Mouse (Mus musculus) CD4-positive helper T cell, adult 2 months (primary cell): ENCODE measurements around the gene 4933427I04Rik.

Experiments
- DNase-seq: peaks from one replicate; pipeline ENCODE4 v3.0.0-alpha.2; 2012; ENCODE audit warnings: low read depth, missing footprints, low spot score

4933427I04Rik gene

GRCm38 (mm10) chr4:123859379-123859778, at the start of gene 4933427I04Rik:
4933427I04Rik (plus strand) TSS chr4:123859679.
- no peak for DNase-seq

DNA sequence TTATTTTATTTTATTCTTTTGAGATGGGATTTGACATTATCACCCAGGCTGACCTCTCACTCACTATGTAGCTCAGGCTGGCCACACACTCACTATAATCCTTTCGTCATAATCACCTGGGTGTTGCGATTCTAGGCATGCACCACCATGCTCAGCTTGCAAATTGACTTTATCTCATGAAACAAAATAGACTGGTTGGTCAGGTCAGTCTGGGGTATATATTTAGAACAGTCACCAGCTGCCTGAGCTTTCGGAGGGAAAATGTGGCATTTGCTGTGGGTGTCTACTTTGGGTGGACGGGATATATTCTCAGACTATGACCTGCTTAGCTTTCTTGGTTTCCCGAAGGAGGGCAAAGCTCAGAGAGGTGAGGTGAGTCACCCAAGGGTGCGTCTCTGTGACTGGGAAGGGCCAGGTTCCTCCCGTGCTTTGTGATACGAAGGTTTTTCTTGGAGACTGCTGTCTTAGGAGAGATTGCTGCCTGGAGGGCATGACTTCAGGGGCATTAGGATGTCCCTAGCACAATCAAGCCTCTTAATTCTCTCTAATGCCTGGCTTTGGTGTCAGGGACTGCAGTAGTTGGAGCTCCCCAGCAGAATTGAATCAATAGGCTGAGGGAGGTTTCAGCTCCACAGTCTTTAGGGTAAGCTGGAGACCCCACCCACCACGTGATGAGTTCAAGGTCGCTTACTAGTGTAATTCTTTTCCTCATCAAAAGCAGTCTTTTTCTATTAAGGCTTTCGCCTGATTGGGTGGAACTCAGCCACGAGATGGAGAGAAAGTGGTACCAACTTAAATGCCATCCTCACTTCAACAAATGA, 48.8 kb upstream of the 4933427I04Rik start:
- no peak for DNase-seq

GRCm38 (mm10) chr4:123812525-123812924, 47.0 kb upstream of the 4933427I04Rik start:
- DNase-seq: no peak

DNA sequence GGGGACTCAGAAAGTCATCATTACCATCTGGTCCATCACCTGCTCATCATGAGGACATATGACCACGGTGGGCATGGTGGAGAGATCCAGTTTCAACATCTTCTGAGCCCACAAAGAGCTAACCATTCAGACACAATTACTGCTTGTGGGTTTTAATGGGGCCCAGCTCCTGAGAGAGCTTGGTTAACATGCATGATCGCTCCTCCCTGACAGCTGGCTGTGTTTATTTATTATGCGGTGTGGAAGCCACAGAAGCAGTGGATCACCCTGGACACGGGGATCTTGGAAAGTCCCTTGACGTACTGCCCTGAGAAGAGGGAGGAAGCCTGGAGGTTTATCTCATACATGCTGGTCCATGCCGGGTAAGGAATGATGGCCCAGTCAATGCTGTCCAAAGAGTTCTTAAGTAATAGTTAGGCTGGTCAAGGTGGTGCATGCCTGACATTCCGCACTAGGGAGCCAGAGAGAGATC, 45.4 kb upstream of the 4933427I04Rik start:
- no peak for DNase-seq

- no peak for DNase-seq
Measured at GRCm38 (mm10) chr4:123819093-123819610, 40.3 kb upstream of the 4933427I04Rik start.

GRCm38 (mm10) chr4:123842126-123842525, 17.4 kb upstream of the 4933427I04Rik start:
- DNase-seq: no peak

DNA sequence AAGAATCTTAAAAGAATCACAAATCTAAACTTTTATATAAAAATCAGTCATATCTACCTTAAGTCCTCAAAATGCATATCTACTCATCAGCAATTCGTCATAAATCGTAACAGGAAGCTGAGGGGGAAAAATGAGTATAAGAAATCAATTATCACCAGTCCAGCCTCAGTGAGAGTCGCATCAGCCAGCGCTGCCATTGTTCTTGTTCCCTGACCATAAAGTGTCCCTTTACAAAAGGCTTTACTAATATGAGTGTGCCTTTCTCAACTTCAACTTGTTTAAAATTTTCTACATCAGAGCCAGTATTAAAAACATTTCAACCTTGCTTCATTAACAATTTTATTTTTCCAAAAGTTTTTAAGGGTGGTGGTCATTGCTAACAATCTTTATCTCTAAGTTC, 2.6 kb upstream of the 4933427I04Rik start:
- no peak for DNase-seq

DNA sequence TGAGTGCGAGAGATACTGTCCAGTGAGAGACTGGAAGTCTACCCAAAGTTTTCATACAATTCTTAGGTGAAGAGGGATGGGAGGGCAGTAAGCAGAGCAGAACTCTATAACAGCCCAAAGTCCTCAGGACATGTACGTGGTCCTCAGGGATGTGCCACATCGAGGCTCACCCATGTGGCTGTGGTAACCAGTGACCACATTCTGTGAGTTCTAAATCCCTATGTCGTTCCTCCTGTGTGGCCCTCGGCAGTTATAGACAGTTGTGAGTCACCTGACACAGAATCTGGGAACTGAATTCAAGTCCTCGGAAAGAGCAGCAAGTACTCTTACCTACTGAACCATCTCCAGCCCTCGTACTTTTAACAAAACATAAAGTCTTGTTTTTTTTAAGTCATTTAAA, 1.4 kb upstream of the 4933427I04Rik start:
- DNase-seq: no peak

DNA sequence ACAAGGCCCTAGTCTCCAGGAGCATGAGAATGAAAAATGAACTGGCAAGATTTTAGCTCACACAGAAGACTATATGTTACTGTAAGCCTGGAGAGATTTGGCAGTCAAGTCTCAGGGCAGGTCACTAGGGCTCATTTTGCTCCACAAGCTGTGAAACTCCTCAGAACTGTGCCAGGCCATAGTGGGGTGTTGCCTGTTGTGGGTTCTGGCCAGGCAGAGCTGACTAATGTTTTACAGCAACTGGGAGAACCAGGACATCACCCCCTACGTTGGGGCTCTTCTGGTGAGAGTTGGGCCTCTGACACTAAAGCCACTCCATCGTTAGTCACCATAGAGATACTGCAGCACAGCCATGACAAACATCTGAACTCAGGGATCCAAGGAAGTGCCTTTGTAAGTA, 324 bp downstream of the 4933427I04Rik start:
- no peak for DNase-seq

- no peak for DNase-seq
Measured at GRCm38 (mm10) chr4:123860621-123861020, 1.1 kb downstream of the 4933427I04Rik start.

- DNase-seq: no peak
Measured at GRCm38 (mm10) chr4:123893726-123894125, 34.2 kb downstream of the 4933427I04Rik start.

DNA sequence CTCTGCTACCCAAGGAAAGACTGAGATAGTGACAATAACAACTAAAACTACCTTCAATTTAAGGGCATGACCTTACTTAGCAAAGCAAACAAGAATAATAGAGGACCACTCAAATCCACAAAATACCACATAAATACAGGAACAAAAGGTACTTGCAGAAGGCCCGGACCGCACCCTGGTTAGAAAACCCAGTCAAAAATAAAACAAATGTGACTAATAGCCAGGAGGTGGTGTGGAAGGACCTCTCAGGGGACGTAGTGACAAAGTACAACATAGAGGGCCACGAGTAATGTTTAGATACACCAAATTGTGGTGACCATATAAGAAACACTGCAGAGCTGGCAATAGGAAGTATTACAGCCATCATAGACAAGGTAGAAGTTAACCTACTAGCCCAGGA, 34.8 kb downstream of the 4933427I04Rik start:
- no peak for DNase-seq

DNA sequence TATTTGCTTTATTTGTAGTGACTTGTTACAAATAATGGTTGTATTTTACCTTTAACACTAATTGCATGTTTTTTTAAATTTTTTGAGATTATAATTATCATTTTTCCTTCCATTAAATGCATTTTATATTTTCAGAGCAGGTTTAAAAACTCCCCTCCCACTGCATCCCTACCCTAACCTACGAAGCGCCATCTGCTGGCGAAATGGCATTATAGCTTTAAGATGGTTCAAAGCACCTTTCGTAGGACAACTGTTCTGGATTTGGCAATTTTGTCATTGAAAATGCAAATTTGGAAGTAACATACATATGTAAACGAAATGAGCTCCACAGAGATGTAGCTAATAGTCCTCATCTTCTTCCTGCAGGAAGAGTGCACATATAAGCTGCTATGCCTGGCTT, 39.2 kb downstream of the 4933427I04Rik start:
- peak; percentile 52 for DNase-seq

DNA sequence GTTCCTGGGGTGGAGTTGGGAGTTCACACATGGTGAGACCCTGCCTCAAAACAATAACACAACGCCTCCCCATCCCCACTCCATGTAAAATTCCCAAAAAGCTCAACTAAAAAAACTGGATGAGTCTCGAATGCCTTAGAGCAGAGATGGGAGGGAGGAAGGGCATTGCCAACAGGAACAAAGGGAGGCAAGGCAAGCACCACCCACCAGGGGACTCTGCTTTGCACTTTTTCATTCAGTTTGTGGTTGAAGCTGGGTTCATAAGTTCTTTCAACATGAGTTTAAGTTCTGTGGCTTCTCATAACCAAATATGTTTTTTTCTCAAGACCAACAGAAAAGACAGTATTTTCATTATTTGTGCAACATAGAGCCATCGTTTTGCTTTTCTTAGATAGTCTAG, 44.0 kb downstream of the 4933427I04Rik start:
- no peak for DNase-seq

DNA sequence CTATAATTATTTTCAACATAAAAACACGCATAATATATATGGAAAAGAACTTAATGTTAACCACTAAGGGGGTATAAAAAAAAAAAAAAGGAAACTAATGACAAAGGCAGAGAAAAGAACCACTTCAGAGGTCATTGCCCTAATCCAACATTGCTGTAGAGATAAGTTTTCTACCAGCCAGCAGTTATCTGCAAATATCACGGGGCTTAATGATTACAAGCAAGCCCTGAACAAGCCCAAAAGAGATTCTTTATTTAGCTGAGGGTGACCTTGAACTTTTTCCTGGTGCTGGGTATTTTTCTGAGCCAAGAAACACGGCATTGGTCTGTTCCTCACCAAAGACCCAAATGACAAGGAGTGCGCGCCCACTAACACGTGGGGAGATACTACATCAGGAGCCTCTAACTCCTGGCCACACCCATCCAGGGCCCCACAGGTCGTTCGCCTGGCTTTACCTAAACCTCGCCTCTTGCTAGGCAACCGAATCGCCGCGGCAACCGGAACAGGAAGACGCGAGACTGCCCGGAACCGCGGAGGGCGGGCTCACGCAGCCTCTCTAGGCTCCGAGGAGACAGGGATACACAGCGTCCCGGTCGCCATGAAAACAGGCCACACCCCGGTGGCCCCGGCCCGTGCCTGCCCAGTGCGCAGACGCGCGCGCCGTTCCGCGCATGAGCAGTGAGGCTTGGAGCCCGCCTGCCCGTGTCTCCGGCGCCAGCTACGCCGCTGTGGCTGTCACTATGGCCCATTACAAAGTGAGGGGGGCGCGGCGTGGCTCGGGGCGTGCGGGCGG, 45.0 kb downstream of the 4933427I04Rik start, which contains the start of gene Mycbp:
Gene Mycbp, plus strand, starts transcription at position 500 of the 793 bp plus-strand sequence.
- peak; percentile 98 for DNase-seq

DNA sequence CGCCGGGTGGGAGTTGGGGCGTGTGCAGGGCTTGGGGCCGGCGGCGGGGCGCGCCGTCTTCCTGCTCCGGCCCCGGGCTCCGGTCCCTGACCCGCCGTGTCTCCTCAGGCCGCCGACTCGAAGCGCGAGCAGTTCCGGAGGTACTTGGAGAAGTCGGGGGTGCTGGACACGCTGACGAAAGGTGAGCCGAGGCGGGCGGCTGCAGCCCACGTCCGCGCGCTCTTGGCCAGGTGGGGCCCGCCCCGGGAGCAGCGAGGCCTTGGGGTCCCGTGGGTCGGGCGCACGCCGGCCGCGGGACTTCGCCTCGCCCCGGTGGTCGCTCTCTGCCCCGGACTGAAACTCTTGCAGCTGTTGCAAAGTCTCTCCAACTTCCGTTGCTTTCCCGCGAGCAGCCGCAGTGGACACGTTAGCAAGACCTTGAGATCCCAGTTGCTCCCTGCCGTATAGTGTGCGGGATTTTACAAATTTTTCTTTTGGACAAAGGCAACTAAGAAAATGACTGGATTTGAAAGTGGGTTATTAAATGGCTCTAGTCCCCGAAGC, 45.7 kb downstream of the 4933427I04Rik start:
- no peak for DNase-seq

GRCm38 (mm10) chr4:123911503-123911902, 52.0 kb downstream of the 4933427I04Rik start:
- DNase-seq: no peak

DNA sequence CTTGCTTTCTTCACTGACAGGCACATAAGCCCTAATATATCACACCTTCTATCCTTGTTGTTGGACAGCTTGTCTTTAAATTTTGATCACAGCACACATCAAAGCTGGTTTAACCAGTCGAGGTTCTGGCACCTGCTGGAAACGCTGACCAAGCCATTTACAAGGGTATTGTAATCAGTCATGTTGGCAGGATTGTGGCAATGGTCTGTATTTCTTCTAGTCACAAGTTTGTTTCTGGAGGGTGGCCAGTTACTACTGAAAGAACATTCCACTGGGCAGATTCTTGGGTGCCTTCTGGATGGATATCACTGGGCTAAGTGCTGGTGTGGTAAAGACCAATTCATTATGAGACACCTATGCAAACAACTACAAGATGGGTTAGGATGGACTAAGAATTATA, 53.0 kb downstream of the 4933427I04Rik start:
- DNase-seq: no peak
